Mouse (Mus musculus) C2C12 (cell line): ENCODE results near the gene Pcf11. TPM values are rescaled to one million over a fixed set of nuclear protein-coding genes. Genes with fewer than 3 reads are reported as not detected.

Source experiments
- H3K27me3 ChIP-seq: one replicate; pipeline ENCODE4 v1.6.1; 2011; ENCODE audit not compliant: control insufficient read depth, insufficient read depth, insufficient read length
- H3K36me3 ChIP-seq: one replicate; pipeline ENCODE4 v1.6.1; 2011; ENCODE audit not compliant: control insufficient read depth, insufficient read depth
- H3K4me3 ChIP-seq: one replicate; pipeline ENCODE4 v1.5.1; 2011; ENCODE audit warnings: mild to moderate bottlenecking, control low read depth; ENCODE audit not compliant: poor library complexity, insufficient read depth, severe bottlenecking
- H3K79me2 ChIP-seq: one replicate; pipeline ENCODE4 v1.6.1; 2011; ENCODE audit not compliant: control insufficient read depth, insufficient read depth
- H3K79me3 ChIP-seq: one replicate; pipeline ENCODE4 v1.6.1; 2011; ENCODE audit warnings: low read depth, control low read depth
- H3ac ChIP-seq: one replicate; pipeline ENCODE3; 2011; ENCODE audit warnings: low read depth; ENCODE audit not compliant: control insufficient read depth, insufficient read length
- CEBPB ChIP-seq: IDR thresholded peaks from one replicate; pipeline ENCODE4 v1.6.1; 2011; ENCODE audit warnings: low read depth, mild to moderate bottlenecking, control low read depth, moderate library complexity
- CTCF ChIP-seq: IDR thresholded peaks from one replicate; pipeline ENCODE4 v1.5.1; 2011; ENCODE audit not compliant: control insufficient read depth, insufficient read depth, insufficient read length
- FOSL1 ChIP-seq: IDR thresholded peaks from one replicate; pipeline ENCODE4 v1.8.0; 2011; ENCODE audit warnings: mild to moderate bottlenecking, low read length; ENCODE audit not compliant: poor library complexity, insufficient read depth, severe bottlenecking
- MAX ChIP-seq: IDR thresholded peaks from one replicate; pipeline ENCODE4 v1.6.1; 2011; ENCODE audit warnings: mild to moderate bottlenecking, control low read depth
- MYOD1 ChIP-seq: IDR thresholded peaks from one replicate; pipeline ENCODE4 v1.6.1; 2011; ENCODE audit warnings: low read depth; ENCODE audit not compliant: control insufficient read depth, insufficient read length
- MYOG ChIP-seq: IDR thresholded peaks from one replicate; pipeline ENCODE4 v1.6.1; 2011; ENCODE audit not compliant: control insufficient read depth, insufficient read length; ENCODE audit errors: extremely low read depth
- USF1 ChIP-seq: IDR thresholded peaks from one replicate; pipeline ENCODE4 v1.6.1; 2011; ENCODE audit warnings: low read depth, mild to moderate bottlenecking, control low read depth, moderate library complexity
- long read RNA-seq, 2 experiments: library from polyadenylated mRNA; unstranded; transcript quantifications; one replicate each; pipeline ENCODE4 v2.0.0; 2019 to 2020
- polyA plus RNA-seq: library from polyadenylated mRNA; unstranded; fragments of >200 nt; fragmentation: generic; extraction: Trizol; gene quantifications from one replicate; pipeline ENCODE4 v1.2.1, GENCODE M21; 2012; ENCODE audit warnings: missing spikeins

The Pcf11 gene
- polyA plus RNA-seq, result 6.8 TPM
- long read RNA-seq, experiment 1, result 0 reads
- long read RNA-seq, experiment 2, partial matches to known transcripts, result 3 of 3 reads
- long read RNA-seq, experiment 2, other reads (novel, unspliced or antisense), result 0 of 3 reads

DNA sequence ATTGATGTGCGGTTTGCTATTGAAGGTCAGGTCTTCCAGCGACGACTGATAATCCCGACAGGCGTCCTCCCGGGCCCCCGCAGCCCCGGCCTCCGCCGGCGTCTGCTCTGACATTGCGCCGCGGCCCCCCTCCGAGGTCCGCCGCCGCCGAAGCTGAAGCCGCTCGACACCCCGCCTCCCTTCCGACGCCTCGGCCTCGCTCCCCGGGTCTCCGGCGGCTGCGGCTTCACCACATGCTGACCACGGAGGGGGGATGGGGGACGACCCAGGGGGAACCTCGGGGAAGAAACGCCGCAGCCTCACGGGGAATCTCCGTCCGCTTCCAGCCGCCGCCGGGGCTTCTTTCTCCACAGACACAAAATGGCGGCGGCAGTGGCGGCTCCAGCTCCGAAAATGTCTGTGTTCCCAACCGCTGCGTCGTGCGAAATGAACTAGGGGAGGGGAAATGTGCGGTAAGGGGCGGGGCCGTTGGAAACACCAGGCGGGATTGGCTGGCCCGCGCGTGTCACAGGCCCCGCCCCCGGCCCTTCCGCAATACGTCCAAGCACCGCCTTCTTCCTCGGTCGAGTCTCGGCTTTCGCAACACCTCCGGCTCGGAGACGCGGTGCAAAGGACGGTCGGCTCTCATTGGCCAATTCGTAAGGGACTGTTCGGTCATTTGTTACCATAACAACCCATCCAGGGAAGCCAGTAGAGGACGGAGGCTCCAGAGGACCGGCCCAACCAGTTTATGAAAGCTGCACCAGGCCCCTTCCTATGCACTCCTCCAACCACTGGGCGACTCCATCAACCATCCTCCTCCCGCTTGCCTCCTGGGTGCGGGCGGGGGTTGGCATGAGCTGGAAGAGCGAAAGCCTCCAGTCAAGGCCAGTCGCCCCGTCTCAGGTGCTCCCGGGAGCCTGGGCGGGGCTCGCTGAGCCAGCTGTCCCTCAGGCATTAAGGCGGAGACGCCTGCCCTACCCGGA lies at the start of gene Pcf11:
Gene Pcf11 (minus strand): TSS at position 428 of the 965 bp plus-strand sequence.
- Histone ChIP-seq H3ac (peak within 1 kb of the TSS; percentile 88), H3K79me3 (peaks cover 45% of the 10 kb centered on the region), H3K27me3 (no peaks in the 10 kb centered on the region), H3K36me3 (peaks cover 14% of the 10 kb centered on the region), H3K4me3 (peak within 1 kb of the TSS; percentile 72), H3K79me2 (peaks cover 50% of the 10 kb centered on the region)
- TF ChIP-seq CEBPB (peak; percentile 96), MYOD1 (no peak)

DNA sequence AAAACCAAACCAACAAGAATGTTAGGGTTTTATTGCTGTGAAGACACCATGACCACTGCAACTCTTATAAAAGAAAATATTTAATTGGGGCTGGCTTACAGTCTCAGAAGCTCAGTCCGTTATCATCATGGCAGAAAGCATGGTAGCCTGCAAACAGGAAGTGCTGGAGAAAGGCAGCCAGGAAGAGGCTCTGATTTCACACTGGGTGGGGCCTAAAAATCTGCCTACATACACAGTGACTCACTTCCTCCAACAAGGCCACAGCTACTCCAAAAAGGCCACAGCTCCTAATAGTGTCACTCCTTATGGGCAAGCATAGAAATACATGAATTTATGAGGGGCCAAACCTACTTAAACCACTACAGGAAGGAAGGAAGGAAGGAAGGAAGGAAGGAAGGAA lies 45.3 kb upstream of the Pcf11 start:
- no peak overlapping the region for H3K4me3 ChIP-seq
- TF ChIP-seq MAX (no peak), CEBPB (no peak), MYOD1 (no peak), FOSL1 (no peak), MYOG (no peak), USF1 (no peak), CTCF (no peak)
- H3K79me3 ChIP-seq, result no peaks in the 10 kb centered on the region
- no peaks in the 10 kb centered on the region for H3K27me3 ChIP-seq
- no peak overlapping the region for H3ac ChIP-seq
- H3K79me2 ChIP-seq, result no peaks in the 10 kb centered on the region
- H3K36me3 ChIP-seq, result no peaks in the 10 kb centered on the region

DNA sequence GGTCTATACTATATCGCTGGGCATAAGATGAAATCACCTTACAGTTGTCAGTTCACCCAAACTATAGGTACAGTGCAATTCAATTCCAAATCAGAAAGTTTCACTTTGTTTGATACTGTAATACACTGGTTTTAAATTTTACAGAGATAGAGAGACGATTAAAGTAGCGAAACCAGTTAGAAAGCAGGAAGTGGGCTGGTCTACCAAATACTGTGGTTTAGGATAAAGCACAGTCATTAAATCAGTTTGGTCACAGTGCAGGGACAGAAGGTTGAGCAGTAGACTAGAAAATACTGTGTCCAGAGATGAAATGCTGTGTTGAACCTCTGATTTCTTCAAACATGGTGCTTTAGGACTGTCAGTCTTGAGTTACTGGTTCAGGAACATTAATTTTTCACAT lies 41.9 kb upstream of the Pcf11 start:
- Histone ChIP-seq H3K79me3 (no peaks in the 10 kb centered on the region), H3K79me2 (no peaks in the 10 kb centered on the region), H3K4me3 (no peak overlapping the region), H3K36me3 (no peaks in the 10 kb centered on the region), H3K27me3 (no peaks in the 10 kb centered on the region), H3ac (no peak overlapping the region)
- no peak for TF ChIP-seq MYOD1
- TF ChIP-seq CTCF, result no peak
- no peak for TF ChIP-seq FOSL1
- TF ChIP-seq MYOG, result no peak
- TF ChIP-seq USF1, result no peak
- no peak for TF ChIP-seq CEBPB

DNA sequence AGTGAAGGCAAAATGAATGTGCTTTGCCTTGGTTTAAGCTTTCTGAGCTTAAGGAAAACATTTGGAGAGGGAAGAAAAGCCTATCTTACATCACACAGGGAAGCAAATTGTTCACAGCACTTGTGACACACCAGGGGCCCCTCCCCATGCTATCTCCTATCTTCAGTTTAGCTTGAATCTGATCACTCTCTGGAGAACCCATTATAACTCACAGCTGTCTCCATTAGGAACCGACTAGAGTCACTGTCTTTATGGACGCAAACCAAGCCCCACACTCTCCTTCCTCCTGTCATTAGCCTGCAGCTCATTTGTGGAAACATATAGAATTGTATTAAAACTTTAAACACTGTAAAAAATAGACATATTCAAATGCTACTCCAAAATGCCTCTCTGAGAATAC lies 39.8 kb upstream of the Pcf11 start:
- H3K27me3 ChIP-seq, result no peaks in the 10 kb centered on the region
- H3K4me3 ChIP-seq, result no peak overlapping the region
- H3K36me3 ChIP-seq, result no peaks in the 10 kb centered on the region
- H3K79me2 ChIP-seq, result no peaks in the 10 kb centered on the region
- TF ChIP-seq MYOD1 (no peak), USF1 (no peak), FOSL1 (no peak), MAX (no peak), CEBPB (no peak), MYOG (no peak)
- H3ac ChIP-seq, result no peak overlapping the region
- H3K79me3 ChIP-seq, result no peaks in the 10 kb centered on the region

DNA sequence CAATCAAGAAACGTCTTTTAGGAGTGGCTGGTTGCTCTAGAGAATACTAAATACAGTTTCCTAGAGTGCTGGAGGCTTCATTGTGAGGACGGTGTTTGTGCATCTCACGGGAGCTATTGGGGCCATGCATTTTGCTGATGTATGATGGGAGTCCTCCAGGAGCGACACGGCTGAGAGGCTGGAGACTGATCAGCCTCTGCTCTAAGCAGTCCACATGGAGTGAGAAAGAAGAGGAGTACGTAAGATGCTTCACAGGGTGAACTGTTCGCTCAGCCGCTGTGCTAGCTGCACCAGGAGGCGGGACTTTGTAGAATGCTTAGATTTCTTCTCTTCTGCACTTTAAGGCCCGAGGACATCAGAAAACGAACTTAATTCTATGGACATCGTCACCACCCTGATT lies 37.0 kb upstream of the Pcf11 start:
- no peaks in the 10 kb centered on the region for H3K27me3 ChIP-seq
- no peak overlapping the region for H3ac ChIP-seq
- H3K79me3 ChIP-seq, result no peaks in the 10 kb centered on the region
- no peaks in the 10 kb centered on the region for H3K79me2 ChIP-seq
- no peaks in the 10 kb centered on the region for H3K36me3 ChIP-seq
- TF ChIP-seq MAX (no peak), USF1 (no peak), MYOG (no peak), MYOD1 (no peak), CTCF (no peak), CEBPB (no peak), FOSL1 (no peak)
- H3K4me3 ChIP-seq, result no peak overlapping the region

DNA sequence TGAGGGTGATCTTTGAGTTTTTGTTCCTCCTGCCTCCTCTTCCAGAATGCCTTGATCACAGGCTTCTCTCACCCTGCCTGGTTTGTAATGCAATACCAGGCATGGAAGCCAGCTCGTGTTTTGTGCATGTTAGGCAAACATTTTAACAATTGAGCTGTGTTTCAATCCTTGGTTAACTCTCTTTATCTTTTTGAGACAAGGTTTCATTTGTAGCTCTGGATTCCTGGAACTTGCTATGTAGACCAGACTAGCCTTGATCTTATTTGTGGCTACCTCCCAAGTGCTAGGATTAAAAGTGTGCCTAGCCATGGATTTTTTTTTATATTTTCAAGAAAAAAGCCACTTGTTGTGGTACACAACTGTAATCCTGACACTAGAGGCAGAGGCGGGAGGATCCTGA lies 35.8 kb upstream of the Pcf11 start:
- no peak overlapping the region for H3K4me3 ChIP-seq
- H3K79me3 ChIP-seq, result no peaks in the 10 kb centered on the region
- no peaks in the 10 kb centered on the region for H3K79me2 ChIP-seq
- no peak overlapping the region for H3ac ChIP-seq
- TF ChIP-seq USF1, result no peak
- TF ChIP-seq FOSL1, result no peak
- TF ChIP-seq MYOG, result no peak
- TF ChIP-seq MYOD1, result no peak
- no peak for TF ChIP-seq CEBPB
- TF ChIP-seq CTCF, result no peak
- TF ChIP-seq MAX, result no peak
- H3K36me3 ChIP-seq, result no peaks in the 10 kb centered on the region
- no peaks in the 10 kb centered on the region for H3K27me3 ChIP-seq
